Mouse (Mus musculus): Measurements from ENCODE around the gene Rpl38.

GRCm38 (mm10) chr11:114655350-114656008 lies 12.8 kb upstream of the Rpl38 start:
- TF ChIP-seq EP300 (IDR thresholded peaks at IDR 0.05; ENCODE audit: low read depth), result no peak
- TF ChIP-seq CTCF (IDR thresholded peaks at IDR 0.05; ENCODE audit: low read depth), result no peak
